Mouse (Mus musculus): ENCODE results near the gene Nxn.

- no peak for TF ChIP-seq CTCF (IDR thresholded peaks at IDR 0.05 in 2 of 3, conservative IDR thresholded peaks at IDR 0.05 in 1 of 3; ENCODE audit: control insufficient read depth in 1 of 3, insufficient read depth in 1 of 3, low read depth in 2 of 3, low read length in 3 of 3, poor library complexity in 1 of 3, severe bottlenecking in 1 of 3)
- TF ChIP-seq EP300 (IDR thresholded peaks at IDR 0.05; ENCODE audit: low read depth in 1 of 2, low read length in 2 of 2): no peak
- TF ChIP-seq MAZ (IDR thresholded peaks at IDR 0.05; ENCODE audit: low read depth, low read length): no peak
- no peak for TF ChIP-seq POLR2A (IDR thresholded peaks at IDR 0.05; ENCODE audit: control insufficient read depth in 1 of 2, insufficient read depth in 1 of 2, low read depth in 1 of 2, low read length in 2 of 2, poor library complexity in 1 of 2)
- TF ChIP-seq TAL1 (IDR thresholded peaks at IDR 0.05; ENCODE audit: low read length): no peak
- TF ChIP-seq GABPA (IDR thresholded peaks at IDR 0.05; ENCODE audit: low read depth, low read length): no peak
- no peak for TF ChIP-seq RAD21 (IDR thresholded peaks at IDR 0.05; ENCODE audit: low read depth, low read length)
- no peak for TF ChIP-seq POLR2AphosphoS2 (IDR thresholded peaks at IDR 0.05; ENCODE audit: low read length)
- no peak for TF ChIP-seq RCOR1 (IDR thresholded peaks at IDR 0.05; ENCODE audit: low read depth, low read length)
- no peak for TF ChIP-seq TCF12 (IDR thresholded peaks at IDR 0.05; ENCODE audit: low read depth, low read length)
Observed at GRCm38 (mm10) chr11:76372534-76372933, 26.4 kb downstream of the Nxn start.
